Mouse (Mus musculus) liver, adult 2 months (tissue): ENCODE data around the gene Ppp1r3f. TPM values are rescaled to one million over a fixed set of nuclear protein-coding genes. Genes with fewer than 3 reads are reported as not detected.

Source experiments
- DNase-seq: peaks from one replicate; pipeline ENCODE4 v3.0.0-alpha.2; 2011; ENCODE audit warnings: low read depth, low spot score; ENCODE audit errors: extremely low read depth
- H3K27ac ChIP-seq: fragments of 200-500 bp; replicated peaks from 2 replicates; pipeline ENCODE4 v1.5.1; 2012; ENCODE audit warnings: low read depth, mild to moderate bottlenecking, control low read depth, inconsistent platforms, low read length; ENCODE audit not compliant: insufficient read depth
- H3K27me3 ChIP-seq: fragments of 200-500 bp; 2 replicates; pipeline ENCODE4 v1.6.1; 2012; ENCODE audit warnings: mild to moderate bottlenecking, moderate library complexity, low read length, inconsistent platforms; ENCODE audit not compliant: control insufficient read depth, insufficient read depth
- H3K36me3 ChIP-seq: fragments of 200-500 bp; 2 replicates; pipeline ENCODE4 v1.6.1; 2012; ENCODE audit warnings: low read length, inconsistent platforms; ENCODE audit not compliant: control insufficient read depth, insufficient read depth
- H3K4me1 ChIP-seq: fragments of 200-500 bp; 2 replicates; pipeline ENCODE4 v1.6.1; 2011; ENCODE audit warnings: low read length; ENCODE audit not compliant: control insufficient read depth, insufficient read depth
- H3K4me3 ChIP-seq: fragments of 200-500 bp; 2 replicates; pipeline ENCODE4 v1.5.1; 2011; ENCODE audit warnings: low read depth, mild to moderate bottlenecking, control low read depth, low read length, moderate library complexity; ENCODE audit not compliant: insufficient read depth
- H3K79me2 ChIP-seq: fragments of 200-500 bp; 2 replicates; pipeline ENCODE4 v1.6.1; 2012; ENCODE audit warnings: inconsistent platforms, mild to moderate bottlenecking, low read length, moderate library complexity; ENCODE audit not compliant: control insufficient read depth, insufficient read depth
- H3K9ac ChIP-seq: fragments of 200-500 bp; 2 replicates; pipeline ENCODE4 v1.6.1; 2012; ENCODE audit warnings: low read depth, mild to moderate bottlenecking, control low read depth, inconsistent platforms, low read length
- CTCF ChIP-seq: fragments of 200-500 bp; IDR thresholded peaks from 2 replicates; pipeline ENCODE4 v1.5.1; 2011; ENCODE audit warnings: low read depth, low read length, control low read depth
- POLR2A ChIP-seq: fragments of 200-500 bp; IDR thresholded peaks from 2 replicates; pipeline ENCODE4 v1.6.1; 2011; ENCODE audit warnings: low read length, control low read depth; ENCODE audit not compliant: insufficient read depth; ENCODE audit errors: extremely low read depth
- WGBS: fragments of 180-500 bp; shearing (Covaris S2); methylation state at CpG from one replicate; pipeline ENCODE4 v1.1.7; 2018; 5-methylcytosine and 5-hydroxymethylcytosine counted together
- polyA plus RNA-seq: library from polyadenylated mRNA; depleted of rRNA; stranded (reverse); fragments of >200 nt; gene quantifications from 2 replicates; pipeline ENCODE4 v1.2.3, GENCODE M21; 2012
- total RNA-seq: library from RNA; depleted of rRNA; stranded (reverse); fragments of >200 nt; gene quantifications from 2 replicates; pipeline ENCODE4 v1.2.3, GENCODE M21; 2014

Gene Ppp1r3f
- total and polyA plus RNA-seq, 2 experiments = 0.74 to 0.80 TPM

DNA sequence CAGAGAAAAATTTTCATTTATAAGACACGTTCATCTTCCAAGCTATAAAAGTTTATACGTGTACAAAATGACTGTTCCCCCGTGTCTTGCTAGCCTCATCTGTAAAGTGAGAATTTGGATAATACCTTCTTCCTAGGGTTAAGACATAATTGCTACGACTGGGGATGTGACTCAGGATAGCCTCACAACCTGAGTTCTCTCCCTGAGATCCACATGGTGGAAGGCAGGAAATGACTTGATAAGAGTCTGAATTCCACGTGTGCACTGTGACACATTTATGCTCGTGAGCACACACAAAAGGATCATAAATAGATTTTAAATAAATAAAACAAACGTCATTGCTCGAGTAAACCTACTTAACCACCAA, 31.5 kb upstream of the Ppp1r3f start:
- peaks cover 2% of the 10 kb centered on the region; the same call in 1 of the 2 replicates for H3K27me3 ChIP-seq
- H3K4me3 ChIP-seq = no peak overlapping the region
- no peak overlapping the region for H3K9ac ChIP-seq
- H3K27ac ChIP-seq = no peak overlapping the region
- no peak for DNase-seq
- H3K36me3 ChIP-seq = no peaks in the 10 kb centered on the region
- no peaks in the 10 kb centered on the region for H3K79me2 ChIP-seq
- WGBS = 37% methylated on average over 8 of the region's 8 CpGs
- H3K4me1 ChIP-seq = no peaks in the 10 kb centered on the region
- TF ChIP-seq POLR2A (no peak), CTCF (no peak)

DNA sequence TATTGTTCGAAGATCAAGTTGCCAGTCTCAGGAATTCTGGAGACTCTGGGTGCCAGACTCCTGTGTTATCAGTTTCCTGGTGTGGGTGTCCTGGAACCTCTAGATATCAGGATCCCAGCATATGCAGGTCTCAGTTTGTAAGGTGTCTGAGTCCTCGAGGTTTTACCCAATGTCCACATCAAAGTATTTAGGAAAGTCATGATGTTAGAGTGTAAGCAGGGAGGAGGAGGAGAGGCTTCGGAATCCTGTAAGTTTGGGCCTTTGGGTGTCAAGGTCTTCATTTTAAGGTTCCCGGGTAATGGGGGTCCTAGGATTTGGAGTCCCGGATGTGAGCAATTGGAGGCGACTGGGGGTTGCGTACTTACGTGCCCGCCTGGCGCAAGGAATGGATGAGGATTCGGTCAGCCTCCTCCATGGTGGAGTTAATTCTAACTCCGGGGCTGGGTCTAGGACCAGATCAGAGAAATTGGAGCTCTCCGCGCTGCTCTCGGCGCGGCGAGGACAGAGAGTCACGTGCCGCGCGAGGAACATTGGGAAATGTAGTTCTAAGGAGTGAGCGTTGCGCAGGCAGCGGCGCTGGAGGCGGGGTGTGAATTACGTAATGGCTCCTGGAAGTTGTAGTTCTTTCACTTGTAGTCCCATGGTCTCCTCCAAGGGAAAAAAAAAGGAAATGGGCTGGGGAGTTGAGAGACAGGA, 30.9 kb upstream of the Ppp1r3f start, which contains the start of gene Ccdc22:
Ccdc22 (minus strand) TSS at position 639 of the 696 bp plus-strand sequence.
- peaks cover under 1% of the 10 kb centered on the region; the same call in 1 of the 2 replicates for H3K27me3 ChIP-seq
- WGBS = 0% methylated on average over 28 of the region's 28 CpGs
- peak within 1 kb of the TSS; percentile 45; the same call in 1 of the 2 replicates for H3K27ac ChIP-seq
- no peak for TF ChIP-seq CTCF
- TF ChIP-seq POLR2A = no peak
- H3K9ac ChIP-seq = peak within 1 kb of the TSS; percentile 94
- H3K4me1 ChIP-seq = no peaks in the 10 kb centered on the region
- peaks cover 3% of the 10 kb centered on the region; the same call in 1 of the 2 replicates for H3K36me3 ChIP-seq
- H3K4me3 ChIP-seq = peak within 1 kb of the TSS; percentile 86
- H3K79me2 ChIP-seq = no peaks in the 10 kb centered on the region
- DNase-seq = peak; percentile 77

DNA sequence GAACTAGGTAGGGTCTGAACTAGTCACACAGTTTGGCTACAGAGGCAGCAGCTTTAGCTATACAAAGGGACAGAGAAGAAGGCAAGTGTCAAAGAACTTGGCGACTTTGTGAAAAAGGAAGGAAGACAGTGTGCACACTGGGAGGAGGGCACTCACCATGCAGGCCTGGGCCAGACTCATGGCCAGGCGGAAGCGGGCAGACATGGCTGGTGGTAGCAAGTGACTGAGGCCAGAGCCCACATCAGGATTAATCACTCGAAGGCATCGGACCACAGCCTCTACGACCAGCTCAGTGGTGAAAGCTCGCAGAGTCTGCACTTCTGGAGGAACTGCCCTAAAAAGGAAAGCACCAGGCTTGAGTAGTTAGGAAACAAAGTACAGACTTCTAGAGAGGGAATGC, 29.9 kb upstream of the Ppp1r3f start:
- TF ChIP-seq POLR2A (no peak), CTCF (no peak)
- Histone ChIP-seq H3K4me3 (no peak overlapping the region), H3K27ac (no peak overlapping the region), H3K9ac (no peak overlapping the region), H3K36me3 (peaks cover 3% of the 10 kb centered on the region; the same call in 1 of the 2 replicates), H3K27me3 (no peaks in the 10 kb centered on the region), H3K4me1 (no peaks in the 10 kb centered on the region), H3K79me2 (no peaks in the 10 kb centered on the region)
- no peak for DNase-seq
- WGBS = 79% methylated on average over 7 of the region's 7 CpGs

DNA sequence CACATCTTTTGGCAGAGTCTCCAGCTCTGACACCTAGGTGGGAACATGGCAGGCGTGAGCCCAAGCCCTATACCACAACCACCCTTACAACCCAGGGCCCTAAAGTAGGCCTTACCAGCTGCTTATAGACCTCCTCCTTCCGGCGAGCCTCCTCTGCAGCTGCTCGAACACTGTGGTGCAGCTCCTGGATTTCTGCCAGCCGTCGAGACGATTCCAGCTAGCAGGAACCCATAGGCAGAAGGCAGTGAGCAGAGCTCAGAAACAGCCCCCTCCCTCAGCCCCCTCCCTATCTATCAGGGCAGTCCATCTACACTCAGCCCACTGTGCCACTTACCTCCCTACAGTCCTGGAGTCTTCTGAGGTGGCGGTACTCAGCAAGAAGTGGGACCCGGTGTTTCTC, 21.3 kb upstream of the Ppp1r3f start:
- Histone ChIP-seq H3K27me3 (no peaks in the 10 kb centered on the region), H3K27ac (no peak overlapping the region), H3K4me1 (no peaks in the 10 kb centered on the region), H3K79me2 (no peaks in the 10 kb centered on the region), H3K4me3 (no peak overlapping the region), H3K36me3 (peaks cover 4% of the 10 kb centered on the region), H3K9ac (no peak overlapping the region)
- TF ChIP-seq CTCF (no peak), POLR2A (no peak)
- no peak for DNase-seq
- 95% methylated on average over 9 of the region's 9 CpGs for WGBS

- DNase-seq = no peak
- H3K4me3 ChIP-seq = no peak overlapping the region
- H3K79me2 ChIP-seq = no peaks in the 10 kb centered on the region
- no peak overlapping the region for H3K27ac ChIP-seq
- H3K27me3 ChIP-seq = no peaks in the 10 kb centered on the region
- no peak for TF ChIP-seq CTCF
- no peak for TF ChIP-seq POLR2A
- no peaks in the 10 kb centered on the region for H3K4me1 ChIP-seq
- WGBS = 97% methylated on average over 5 of the region's 5 CpGs
- no peaks in the 10 kb centered on the region for H3K36me3 ChIP-seq
- no peak overlapping the region for H3K9ac ChIP-seq
Observed at GRCm38 (mm10) chrX:7586356-7586755, 12.3 kb upstream of the Ppp1r3f start.

DNA sequence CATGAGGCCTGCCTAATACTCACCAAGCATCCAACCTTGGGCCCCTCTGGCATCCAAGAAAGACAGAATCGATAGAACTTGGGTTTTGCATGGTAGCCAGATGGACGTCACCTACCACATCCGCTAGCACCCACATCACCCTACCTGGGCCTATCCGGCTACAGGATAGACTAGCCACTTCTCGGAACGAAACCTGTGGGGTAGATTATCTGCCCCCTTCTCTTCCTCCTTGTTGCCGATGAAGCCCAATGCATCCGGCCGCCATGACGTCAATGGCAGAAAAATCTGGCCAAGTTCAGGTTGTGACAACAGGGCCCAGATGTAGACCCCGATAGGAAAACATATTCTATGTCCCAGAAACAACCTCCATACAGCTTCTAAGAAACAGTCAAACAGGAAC, 9.8 kb upstream of the Ppp1r3f start:
- TF ChIP-seq POLR2A = no peak
- no peak for TF ChIP-seq CTCF
- DNase-seq = no peak
- 94% methylated on average over 11 of the region's 11 CpGs for WGBS
- H3K79me2 ChIP-seq = no peaks in the 10 kb centered on the region
- no peak overlapping the region for H3K4me3 ChIP-seq
- H3K27ac ChIP-seq = no peak overlapping the region
- H3K36me3 ChIP-seq = no peaks in the 10 kb centered on the region
- no peaks in the 10 kb centered on the region for H3K4me1 ChIP-seq
- H3K9ac ChIP-seq = no peak overlapping the region
- no peaks in the 10 kb centered on the region for H3K27me3 ChIP-seq
